Mouse (Mus musculus) brain, embryonic 18.5 days (tissue): Measurements from ENCODE around the gene Itpkb.

Experiments
- DNase-seq: peaks from one replicate; pipeline ENCODE4 v3.0.0-alpha.2; 2012; ENCODE audit warnings: low read depth, low spot score

The Itpkb gene

DNA sequence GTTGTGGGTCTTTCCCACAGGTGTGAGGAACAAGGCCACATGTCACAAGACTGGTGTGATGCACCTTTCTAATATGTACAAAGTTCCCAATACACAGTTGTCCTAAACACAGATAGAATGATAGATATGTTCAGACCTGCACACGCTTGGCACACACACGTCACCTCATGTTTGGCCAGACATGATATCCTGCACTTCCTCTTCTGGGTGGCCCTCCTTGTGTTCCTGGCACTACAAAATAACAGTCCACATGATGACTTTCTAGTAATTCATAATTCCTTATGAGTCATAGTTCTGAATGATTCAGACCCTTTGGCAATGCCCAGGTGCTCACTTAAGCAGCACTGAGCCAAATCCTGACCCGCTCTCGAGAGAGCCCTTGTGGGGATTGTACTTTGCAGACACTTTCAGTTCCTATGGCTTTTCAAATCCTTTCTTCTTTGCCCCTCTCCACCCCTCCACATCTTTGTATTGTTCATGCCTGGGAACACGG is 132.7 kb downstream of the Itpkb start:
- DNase-seq: no peak

DNA sequence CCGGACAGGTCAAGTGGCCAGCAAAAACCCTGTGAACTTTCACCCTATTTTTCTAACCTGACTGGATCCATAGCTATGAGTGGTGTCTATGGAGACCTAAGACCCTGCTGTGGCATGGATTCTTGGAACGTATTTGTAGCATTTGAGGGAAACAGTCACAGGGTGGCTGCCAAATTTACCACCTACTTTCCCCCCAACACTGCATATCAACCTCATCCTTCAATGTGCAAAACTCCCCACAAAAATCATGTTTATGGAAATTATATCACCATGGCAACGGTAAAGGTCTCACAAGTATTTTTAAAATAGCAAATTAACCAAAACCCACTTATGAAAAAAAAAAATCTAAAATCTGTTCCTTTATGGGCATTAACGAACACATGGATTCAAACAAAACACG is 134.1 kb downstream of the Itpkb start:
- DNase-seq: no peak

DNA sequence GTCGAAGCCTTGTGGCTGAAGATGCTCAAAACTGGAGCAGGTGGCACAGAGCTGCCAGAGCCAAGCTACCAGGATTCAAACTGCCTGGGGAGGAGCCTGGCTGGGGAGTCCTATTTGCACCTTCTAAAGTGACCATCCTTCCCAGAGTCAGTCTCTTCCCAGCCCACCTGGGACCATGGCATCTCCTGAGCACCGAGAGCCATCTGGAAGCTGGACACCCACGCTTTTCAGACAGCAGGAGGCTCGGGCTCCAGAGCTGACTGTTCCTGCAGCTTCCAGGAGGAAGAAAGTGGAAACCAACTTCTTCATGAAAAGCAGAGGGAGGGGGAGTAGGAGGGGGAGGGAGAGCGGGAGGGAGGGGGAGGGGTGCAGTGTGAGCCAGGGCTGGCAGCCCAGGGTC is 135.3 kb downstream of the Itpkb start:
- no peak for DNase-seq

DNA sequence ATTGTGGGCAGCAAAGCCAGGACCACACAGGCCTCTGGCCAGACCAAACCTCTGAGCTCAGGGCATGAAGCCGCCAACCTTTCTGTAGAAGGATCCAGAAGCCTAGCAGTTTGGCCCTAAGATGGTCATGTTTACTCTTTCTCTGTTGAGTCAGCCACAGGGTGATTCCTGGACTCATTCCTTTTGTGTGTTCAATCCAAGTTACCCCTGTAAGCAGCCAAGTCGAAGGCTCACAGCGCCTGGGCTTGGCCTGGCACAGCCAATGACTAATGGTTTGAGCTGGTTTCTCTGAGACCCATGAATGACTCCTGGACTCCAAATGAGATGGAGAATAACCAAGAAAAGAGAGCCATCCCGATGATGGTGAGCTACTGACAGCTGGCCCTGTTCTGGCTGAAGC is 137.7 kb downstream of the Itpkb start:
- no peak for DNase-seq

DNA sequence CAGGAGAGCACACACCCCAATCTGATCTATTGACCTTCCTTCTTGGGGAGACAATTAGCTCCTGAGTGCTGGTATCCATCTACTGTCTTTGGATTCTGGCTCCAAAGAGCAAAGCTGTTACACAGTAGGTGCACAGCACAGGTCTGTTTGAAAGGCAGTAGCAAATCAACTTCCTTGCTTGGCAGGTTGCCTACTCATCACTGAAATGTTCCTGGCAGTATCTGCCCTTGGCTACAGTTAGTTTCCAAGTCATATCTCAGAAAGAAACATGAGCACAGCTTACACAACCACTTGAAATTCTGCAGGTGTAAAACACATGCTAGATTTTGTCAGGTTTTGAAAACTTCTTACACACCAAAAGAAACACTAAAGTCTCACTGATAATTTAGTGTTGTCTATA is 143.3 kb downstream of the Itpkb start:
- no peak for DNase-seq
